Mouse (Mus musculus): Measurements from ENCODE around the gene Entpd8. TPM values are rescaled to one million over a fixed set of nuclear protein-coding genes. Genes with fewer than 3 reads are reported as not detected.

The Entpd8 gene
- polyA plus RNA-seq, 1 experiment from 2014 or later = not detected

DNA sequence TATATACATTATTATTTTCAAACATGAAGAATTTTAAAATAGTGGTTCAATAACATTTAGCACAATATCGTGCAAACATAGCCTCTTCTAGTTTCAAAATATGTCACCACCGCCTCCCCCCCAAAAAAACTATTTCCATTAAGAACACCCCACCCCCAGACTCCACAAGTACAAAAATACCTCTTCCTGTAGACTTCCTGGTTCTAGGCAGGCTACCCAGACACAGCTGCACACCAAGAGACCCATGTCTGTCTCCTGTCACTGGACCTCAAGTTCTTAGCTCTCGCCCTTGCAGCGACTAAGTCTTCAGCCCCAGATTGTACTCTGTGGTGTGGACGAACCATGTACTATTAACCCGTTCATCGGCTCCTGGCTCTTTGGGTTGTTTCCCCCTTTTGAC is 40.9 kb downstream of the Entpd8 start:
- no peaks in the 10 kb centered on the region for H3K9me3 ChIP-seq (replicated peaks)
- H3K9ac ChIP-seq = no peak overlapping the region
- no peaks in the 10 kb centered on the region for H3K36me3 ChIP-seq
- no peak overlapping the region for H3K27ac ChIP-seq (ENCODE audit: poor library complexity, severe bottlenecking)
- no peak overlapping the region for H3K4me2 ChIP-seq
- H3K4me1 ChIP-seq (replicated peaks) = peaks cover 6% of the 10 kb centered on the region
- H3K27me3 ChIP-seq (replicated peaks) = no peaks in the 10 kb centered on the region
- H3K4me3 ChIP-seq = no peak overlapping the region
- 70% methylated on average over 7 of the region's 7 CpGs for WGBS
- ATAC-seq (ENCODE audit: insufficient number of reproducible peaks, low FRiP score) = no peak

DNA sequence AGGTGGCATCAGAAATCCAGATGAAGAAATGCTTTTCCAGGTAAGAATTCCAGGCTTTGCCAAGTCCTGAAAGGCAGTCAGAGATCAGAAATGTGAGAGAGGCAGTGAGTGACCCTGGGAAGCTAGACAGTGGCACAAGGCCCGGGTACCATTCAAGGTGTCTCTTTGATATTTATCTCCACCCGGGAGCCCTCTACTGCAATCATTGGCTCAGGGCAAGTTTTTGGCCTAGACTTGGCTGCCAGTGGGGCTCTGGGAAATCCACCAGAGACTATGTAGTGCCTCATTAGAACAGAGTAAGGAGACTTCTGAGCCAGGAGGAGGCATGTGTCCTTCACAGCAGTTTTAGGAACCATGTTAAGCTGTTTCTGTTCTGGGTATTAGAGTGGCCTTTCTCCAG is 42.6 kb downstream of the Entpd8 start:
- WGBS = 53% methylated on average over 2 of the region's 2 CpGs
- no peak for ATAC-seq (ENCODE audit: insufficient number of reproducible peaks, low FRiP score)
- Histone ChIP-seq H3K4me3 (no peak overlapping the region), H3K36me3 (no peaks in the 10 kb centered on the region), H3K27me3 (replicated peaks) (no peaks in the 10 kb centered on the region), H3K9ac (no peak overlapping the region), H3K9me3 (replicated peaks) (no peaks in the 10 kb centered on the region), H3K27ac (ENCODE audit: poor library complexity, severe bottlenecking) (no peak overlapping the region), H3K4me2 (no peak overlapping the region), H3K4me1 (replicated peaks) (peaks cover 20% of the 10 kb centered on the region)

DNA sequence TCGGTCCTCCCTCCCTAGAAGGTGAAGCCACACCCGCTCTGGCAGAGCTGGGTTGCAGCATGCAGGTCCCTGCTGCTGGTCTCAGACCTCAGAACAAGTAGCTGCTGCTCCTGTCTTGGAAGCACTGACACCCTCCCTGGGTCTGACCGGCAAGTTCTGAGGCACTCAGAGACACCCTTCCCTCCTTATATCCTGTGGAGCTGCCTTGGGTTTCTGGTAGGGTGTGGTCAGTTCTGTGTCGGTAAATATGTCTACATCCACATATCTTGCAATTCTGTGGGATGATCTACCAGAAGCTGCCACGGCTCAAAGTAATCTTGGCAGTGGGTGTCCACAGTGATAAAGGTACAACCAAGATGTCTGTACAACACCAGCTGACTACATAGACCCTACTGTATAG is 43.4 kb downstream of the Entpd8 start:
- WGBS = 64% methylated on average over 5 of the region's 5 CpGs
- ATAC-seq (ENCODE audit: insufficient number of reproducible peaks, low FRiP score) = no peak

GRCm38 (mm10) chr2:25124411-25124810 is 44.3 kb downstream of the Entpd8 start:
- no peak overlapping the region for H3K27ac ChIP-seq (ENCODE audit: poor library complexity, severe bottlenecking)
- H3K4me3 ChIP-seq = no peak overlapping the region
- H3K4me1 ChIP-seq (replicated peaks) = peaks cover 36% of the 10 kb centered on the region
- H3K27me3 ChIP-seq (replicated peaks) = no peaks in the 10 kb centered on the region
- no peaks in the 10 kb centered on the region for H3K36me3 ChIP-seq
- no peaks in the 10 kb centered on the region for H3K9me3 ChIP-seq (replicated peaks)
- no peak overlapping the region for H3K4me2 ChIP-seq
- no peak for ATAC-seq (ENCODE audit: insufficient number of reproducible peaks, low FRiP score)
- WGBS = 54% methylated on average over 3 of the region's 3 CpGs
- H3K9ac ChIP-seq = 0 out of 2 replicates have a peak overlapping the region, but pooled peaks have one; percentile 6

More for the DNA sequence above, 43.4 kb downstream of the Entpd8 start:
- Histone ChIP-seq H3K9ac (no peak overlapping the region), H3K4me3 (no peak overlapping the region), H3K27ac (ENCODE audit: poor library complexity, severe bottlenecking) (no peak overlapping the region), H3K27me3 (replicated peaks) (no peaks in the 10 kb centered on the region), H3K4me1 (replicated peaks) (peaks cover 29% of the 10 kb centered on the region), H3K9me3 (replicated peaks) (no peaks in the 10 kb centered on the region), H3K4me2 (no peak overlapping the region), H3K36me3 (no peaks in the 10 kb centered on the region)

DNA sequence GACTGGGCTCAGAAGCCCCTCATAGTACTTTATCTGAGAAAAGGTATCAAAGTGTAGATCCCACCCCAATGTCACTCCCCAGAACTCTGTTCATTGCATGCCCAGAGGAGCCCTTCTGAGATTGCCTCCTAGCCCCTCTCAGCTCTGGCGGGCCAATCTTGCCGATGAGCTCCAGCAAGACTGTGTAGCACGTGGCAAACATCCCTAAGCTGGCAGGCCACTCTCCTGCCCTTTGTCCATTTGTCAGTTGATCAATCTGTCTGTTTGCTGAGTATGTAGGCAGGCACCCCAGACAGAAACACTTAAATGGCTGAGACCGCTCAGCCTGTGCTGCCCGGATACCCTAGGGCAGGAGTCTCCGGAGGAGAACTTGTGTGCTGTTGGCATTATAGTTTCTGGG is 45.0 kb downstream of the Entpd8 start:
- H3K9ac ChIP-seq = no peak overlapping the region
- 88% methylated on average over 6 of the region's 6 CpGs for WGBS
- H3K36me3 ChIP-seq = no peaks in the 10 kb centered on the region
- peaks cover 36% of the 10 kb centered on the region for H3K4me1 ChIP-seq (replicated peaks)
- ATAC-seq (ENCODE audit: insufficient number of reproducible peaks, low FRiP score) = no peak
- H3K9me3 ChIP-seq (replicated peaks) = no peaks in the 10 kb centered on the region
- no peak overlapping the region for H3K4me2 ChIP-seq
- H3K27ac ChIP-seq (ENCODE audit: poor library complexity, severe bottlenecking) = no peak overlapping the region
- no peaks in the 10 kb centered on the region for H3K27me3 ChIP-seq (replicated peaks)
- H3K4me3 ChIP-seq = no peak overlapping the region

- Histone ChIP-seq H3K9ac (no peak overlapping the region), H3K9me3 (replicated peaks) (no peaks in the 10 kb centered on the region), H3K27me3 (replicated peaks) (no peaks in the 10 kb centered on the region), H3K4me1 (replicated peaks) (peaks cover 36% of the 10 kb centered on the region), H3K27ac (ENCODE audit: poor library complexity, severe bottlenecking) (peak overlapping the region; percentile 34), H3K4me3 (no peak overlapping the region), H3K36me3 (no peaks in the 10 kb centered on the region), H3K4me2 (no peak overlapping the region)
- 50% methylated on average over 19 of the region's 19 CpGs for WGBS
- no peak for ATAC-seq (ENCODE audit: insufficient number of reproducible peaks, low FRiP score)
These were observed 46.2 kb downstream of the Entpd8 start for GRCm38 (mm10) chr2:25126011-25127010.

GRCm38 (mm10) chr2:25127206-25127605 is 47.1 kb downstream of the Entpd8 start:
- H3K9ac ChIP-seq = no peak overlapping the region
- 44% methylated on average over 5 of the region's 5 CpGs for WGBS
- H3K27me3 ChIP-seq (replicated peaks) = no peaks in the 10 kb centered on the region
- peak; percentile 51; the same call in 1 of the 2 replicates for ATAC-seq (ENCODE audit: insufficient number of reproducible peaks, low FRiP score)
- no peak overlapping the region for H3K4me3 ChIP-seq
- H3K27ac ChIP-seq (ENCODE audit: poor library complexity, severe bottlenecking) = peak overlapping the region; percentile 74
- no peaks in the 10 kb centered on the region for H3K9me3 ChIP-seq (replicated peaks)
- H3K36me3 ChIP-seq = no peaks in the 10 kb centered on the region
- H3K4me1 ChIP-seq (replicated peaks) = peaks cover 36% of the 10 kb centered on the region
- no peak overlapping the region for H3K4me2 ChIP-seq

GRCm38 (mm10) chr2:25128072-25128471 is 48.0 kb downstream of the Entpd8 start:
- H3K27ac ChIP-seq (ENCODE audit: poor library complexity, severe bottlenecking) = peak overlapping the region; percentile 74
- H3K36me3 ChIP-seq = no peaks in the 10 kb centered on the region
- peak; percentile 47 for ATAC-seq (ENCODE audit: insufficient number of reproducible peaks, low FRiP score)
- WGBS = 43% methylated on average over 11 of the region's 11 CpGs
- H3K4me3 ChIP-seq = no peak overlapping the region
- H3K4me2 ChIP-seq = peak overlapping the region; percentile 46
- no peak overlapping the region for H3K9ac ChIP-seq
- no peaks in the 10 kb centered on the region for H3K9me3 ChIP-seq (replicated peaks)
- peaks cover 36% of the 10 kb centered on the region for H3K4me1 ChIP-seq (replicated peaks)
- no peaks in the 10 kb centered on the region for H3K27me3 ChIP-seq (replicated peaks)

DNA sequence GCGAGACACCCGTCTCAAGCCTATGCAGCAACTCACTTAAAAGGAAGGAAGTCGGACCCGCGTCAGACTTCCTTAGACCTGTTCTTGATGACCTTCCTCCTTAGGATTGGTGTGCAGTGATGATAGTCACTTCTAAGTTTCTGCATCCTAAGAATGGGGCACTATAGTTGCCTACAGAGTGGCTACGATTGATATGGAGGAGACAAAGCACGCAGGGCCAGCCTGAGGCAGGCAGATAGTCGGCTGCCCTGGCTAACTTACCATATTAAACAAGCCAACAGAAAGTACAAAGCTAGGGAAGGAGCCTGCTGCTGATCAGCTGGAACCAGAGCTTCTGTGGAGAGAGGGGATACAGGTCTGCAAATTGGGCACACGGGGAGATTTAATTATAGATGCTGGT is 51.5 kb downstream of the Entpd8 start:
- H3K4me1 ChIP-seq (replicated peaks) = peaks cover 26% of the 10 kb centered on the region
- H3K9me3 ChIP-seq (replicated peaks) = no peaks in the 10 kb centered on the region
- H3K27ac ChIP-seq (ENCODE audit: poor library complexity, severe bottlenecking) = no peak overlapping the region
- no peak overlapping the region for H3K4me3 ChIP-seq
- no peak overlapping the region for H3K4me2 ChIP-seq
- WGBS = 63% methylated on average over 9 of the region's 9 CpGs
- no peak overlapping the region for H3K9ac ChIP-seq
- no peak for ATAC-seq (ENCODE audit: insufficient number of reproducible peaks, low FRiP score)
- H3K27me3 ChIP-seq (replicated peaks) = no peaks in the 10 kb centered on the region
- no peaks in the 10 kb centered on the region for H3K36me3 ChIP-seq
